Mouse (Mus musculus) naive thymus-derived CD4-positive, alpha-beta T cell, adult 5 months (primary cell): ENCODE data around the gene Krtap17-1. TPM values are rescaled to one million over a fixed set of nuclear protein-coding genes. Genes with fewer than 3 reads are reported as not detected.

Experiments used
- polyA plus RNA-seq: library from polyadenylated mRNA; unstranded; fragments of 100-300 nt; shearing (Covaris generic); gene quantifications from one replicate; pipeline ENCODE4 v1.2.1, GENCODE M21; 2017

The Krtap17-1 gene
- polyA plus RNA-seq = not detected

GRCm38 (mm10) chr11:99993620-99994383 is at the start of gene Krtap17-1:
Krtap17-1 (minus strand) TSS chr11:99993994.

DNA sequence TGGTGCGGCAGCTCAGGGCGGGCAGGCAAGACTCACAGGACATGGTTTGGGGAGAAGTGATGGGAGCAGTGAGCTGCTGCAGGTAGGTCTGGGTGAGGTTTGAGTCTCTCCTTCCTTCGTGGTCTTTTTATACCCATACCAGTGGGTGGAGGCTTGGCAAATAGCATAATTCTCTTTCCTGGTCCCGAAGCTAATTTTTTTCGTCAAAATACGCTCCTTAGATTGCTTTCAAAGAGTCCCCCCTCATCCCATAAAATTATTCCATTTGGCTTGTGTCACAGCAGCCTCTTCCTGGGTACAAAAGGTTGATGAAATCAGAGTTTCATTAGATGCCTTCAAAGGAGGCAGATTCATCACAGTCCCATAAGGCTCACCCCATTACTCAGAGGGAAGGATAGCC is 47.7 kb upstream of the Krtap17-1 start, which contains the start of gene Krt34:
Gene Krt34 (minus strand): TSS at position 101 of the 400 bp plus-strand sequence.

GRCm38 (mm10) chr11:100029768-100030167 is 36.0 kb upstream of the Krtap17-1 start, which contains the start of gene Krt33b:
Krt33b (minus strand) TSS chr11:100029868.

GRCm38 (mm10) chr11:100016112-100016511 is 22.3 kb upstream of the Krtap17-1 start, which contains the start of gene Krt33a:
Krt33a (minus strand) TSS chr11:100016212.

DNA sequence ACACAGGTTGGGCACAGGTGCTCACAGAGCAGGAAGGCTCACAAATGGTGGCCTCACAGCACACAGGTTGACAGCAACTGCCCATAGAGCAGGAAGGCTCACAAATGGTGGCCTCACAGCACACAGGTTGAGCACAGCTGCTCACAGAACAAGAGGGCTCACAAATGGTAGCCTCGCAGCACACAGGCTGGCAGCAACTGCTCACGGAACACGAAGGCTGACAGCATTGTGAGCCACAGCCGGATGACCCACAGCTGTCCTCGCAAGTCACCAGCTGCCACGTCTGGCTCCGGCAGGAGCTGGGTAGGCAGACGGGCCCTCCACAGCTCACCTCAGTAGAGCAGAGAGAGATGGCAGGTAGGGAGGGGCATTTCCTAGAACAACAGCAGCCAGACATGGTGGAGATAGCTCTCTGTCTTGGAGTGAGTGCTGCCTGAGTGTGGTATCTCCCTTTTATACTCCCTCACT is 7.6 kb downstream of the Krtap17-1 start, which contains the start of gene Krtap16-1:
Gene Krtap16-1 (minus strand): TSS at position 418 of the 468 bp plus-strand sequence.

GRCm38 (mm10) chr11:99978953-99979352 is 14.8 kb downstream of the Krtap17-1 start, which contains the start of gene Krtap29-1:
Krtap29-1 (minus strand) TSS chr11:99979053.

GRCm38 (mm10) chr11:99948175-99948574 is 45.6 kb downstream of the Krtap17-1 start, which contains the start of gene Krtap9-5:
Krtap9-5 (plus strand) TSS chr11:99948475.

Other genes with a start within 250 kb of the Krtap17-1 start
- gene Gm11595, start 221.1 kb downstream of the Krtap17-1 start, polyA plus RNA-seq = not detected
- gene Krtap4-8, start 213.3 kb downstream of the Krtap17-1 start, polyA plus RNA-seq = not detected
- not detected for gene Krtap4-9, start 208.8 kb downstream of the Krtap17-1 start, polyA plus RNA-seq
- not detected for gene Gm11596, start 200.5 kb downstream of the Krtap17-1 start, polyA plus RNA-seq
- gene Gm11569, start 195.1 kb downstream of the Krtap17-1 start, polyA plus RNA-seq = not detected
- not detected for gene Gm11554, start 189.5 kb downstream of the Krtap17-1 start, polyA plus RNA-seq
- not detected for gene Krtap4-13, start 184.1 kb downstream of the Krtap17-1 start, polyA plus RNA-seq
- gene Gm11564, start 178.3 kb downstream of the Krtap17-1 start, polyA plus RNA-seq = not detected
- gene 2300003K06Rik, start 155.9 kb downstream of the Krtap17-1 start, polyA plus RNA-seq = not detected
- not detected for gene Krtap4-16, start 142.4 kb downstream of the Krtap17-1 start, polyA plus RNA-seq
- gene Gm11568, start 136.1 kb downstream of the Krtap17-1 start, polyA plus RNA-seq = not detected
- not detected for gene Gm11559, start 129.5 kb downstream of the Krtap17-1 start, polyA plus RNA-seq
- not detected for gene Krtap9-1, start 120.6 kb downstream of the Krtap17-1 start, polyA plus RNA-seq
- not detected for gene Gm11567, start 114.8 kb downstream of the Krtap17-1 start, polyA plus RNA-seq
- gene Krtap31-1, start 86.1 kb downstream of the Krtap17-1 start, polyA plus RNA-seq = not detected
- not detected for gene Gm11565, start 79.2 kb downstream of the Krtap17-1 start, polyA plus RNA-seq
- gene Krtap31-2, start 57.7 kb downstream of the Krtap17-1 start, polyA plus RNA-seq = not detected
- not detected for gene Krtap9-5, start 45.5 kb downstream of the Krtap17-1 start, polyA plus RNA-seq
- gene Krtap29-1, start 14.9 kb downstream of the Krtap17-1 start, polyA plus RNA-seq = not detected
- gene Krtap16-1, start 7.4 kb downstream of the Krtap17-1 start, polyA plus RNA-seq = not detected
- not detected for gene Krt33a, start 22.2 kb upstream of the Krtap17-1 start, polyA plus RNA-seq
- not detected for gene Krt33b, start 35.9 kb upstream of the Krtap17-1 start, polyA plus RNA-seq
- not detected for gene Krt34, start 47.6 kb upstream of the Krtap17-1 start, polyA plus RNA-seq
- not detected for gene Krt31, start 56.6 kb upstream of the Krtap17-1 start, polyA plus RNA-seq
- gene Krt32, start 94.2 kb upstream of the Krtap17-1 start, polyA plus RNA-seq = not detected
- not detected for gene Krt35, start 102.2 kb upstream of the Krtap17-1 start, polyA plus RNA-seq
- gene Krt36, start 111.6 kb upstream of the Krtap17-1 start, polyA plus RNA-seq = not detected
- not detected for gene Krt13, start 127.6 kb upstream of the Krtap17-1 start, polyA plus RNA-seq
- gene Krt15, start 141.9 kb upstream of the Krtap17-1 start, polyA plus RNA-seq = not detected
- gene Krt19, start 154.7 kb upstream of the Krtap17-1 start, polyA plus RNA-seq = not detected
- gene Krt9, start 199.3 kb upstream of the Krtap17-1 start, polyA plus RNA-seq = not detected
- not detected for gene Krt14, start 213.6 kb upstream of the Krtap17-1 start, polyA plus RNA-seq